Mouse (Mus musculus): ENCODE measurements around the gene Itgad. TPM values are rescaled to one million over a fixed set of nuclear protein-coding genes. Genes with fewer than 3 reads are reported as not detected.
A peak's percentile ranks its signal among the peaks of the same experiment; 100 is the strongest.

Itgad gene
- total and polyA plus RNA-seq, 2 experiments from 2014 or later = 0.25 TPM; not detected in 1

GRCm38 (mm10) chr7:128204179-128204578 lies 50.0 kb downstream of the Itgad start:
- H3K4me2 ChIP-seq (ENCODE audit: low read depth, low read length) = peak overlapping the region; percentile 65

GRCm38 (mm10) chr7:128205695-128206094 lies 51.5 kb downstream of the Itgad start:
- peak overlapping the region; percentile 61 for H3K4me3 ChIP-seq (ENCODE audit: low read depth, low read length)
- H3K9me3 ChIP-seq (replicated peaks; ENCODE audit: control insufficient read depth, low read length) = no peaks in the 10 kb centered on the region
- WGBS = 35% methylated on average over 18 of the region's 18 CpGs
- TF ChIP-seq CTCF (IDR thresholded peaks at IDR 0.05; ENCODE audit: low read depth) (no peak), EP300 (IDR thresholded peaks at IDR 0.05; ENCODE audit: low read depth) (no peak)
- DNase-seq (ENCODE audit: low spot score) = no peak
- ATAC-seq (ENCODE audit: insufficient read depth, low read depth) = peak; percentile 55
- peaks cover 5% of the 10 kb centered on the region; the same call in 1 of the 2 replicates for H3K36me3 ChIP-seq (replicated peaks; ENCODE audit: control insufficient read depth, insufficient read depth, low read length)
- H3K27me3 ChIP-seq (ENCODE audit: control insufficient read depth, insufficient read depth, low read length) = no peaks in the 10 kb centered on the region
- H3K4me1 ChIP-seq (ENCODE audit: control insufficient read depth, insufficient read depth) = 0 out of 2 replicates have a peak, but pooled peaks cover 4% of the 10 kb centered on the region
- peak overlapping the region; percentile 77 for H3K9ac ChIP-seq (replicated peaks; ENCODE audit: low read depth, low read length)
- peak overlapping the region; percentile 65 for H3K4me2 ChIP-seq (ENCODE audit: low read depth, low read length)
- peak overlapping the region; percentile 99 for H3K27ac ChIP-seq (ENCODE audit: low read depth)

More at GRCm38 (mm10) chr7:128204179-128204578, 50.0 kb downstream of the Itgad start:
- Histone ChIP-seq H3K27ac (ENCODE audit: low read depth) (0 out of 2 replicates have a peak overlapping the region, but pooled peaks have one; percentile 99), H3K4me3 (ENCODE audit: low read depth, low read length) (0 out of 2 replicates have a peak overlapping the region, but pooled peaks have one; percentile 61), H3K4me1 (ENCODE audit: control insufficient read depth, insufficient read depth) (0 out of 2 replicates have a peak, but pooled peaks cover 4% of the 10 kb centered on the region), H3K36me3 (replicated peaks; ENCODE audit: control insufficient read depth, insufficient read depth, low read length) (peaks cover 5% of the 10 kb centered on the region; the same call in 1 of the 2 replicates), H3K9me3 (replicated peaks; ENCODE audit: control insufficient read depth, low read length) (no peaks in the 10 kb centered on the region), H3K9ac (replicated peaks; ENCODE audit: low read depth, low read length) (no peak overlapping the region), H3K27me3 (ENCODE audit: control insufficient read depth, insufficient read depth, low read length) (no peaks in the 10 kb centered on the region)
- DNase-seq (ENCODE audit: low spot score) (no peak), ATAC-seq (ENCODE audit: insufficient read depth, low read depth) (no peak)
- TF ChIP-seq CTCF (IDR thresholded peaks at IDR 0.05; ENCODE audit: low read depth) (no peak), EP300 (IDR thresholded peaks at IDR 0.05; ENCODE audit: low read depth) (no peak)
- WGBS = 89% methylated on average over 8 of the region's 8 CpGs

DNA sequence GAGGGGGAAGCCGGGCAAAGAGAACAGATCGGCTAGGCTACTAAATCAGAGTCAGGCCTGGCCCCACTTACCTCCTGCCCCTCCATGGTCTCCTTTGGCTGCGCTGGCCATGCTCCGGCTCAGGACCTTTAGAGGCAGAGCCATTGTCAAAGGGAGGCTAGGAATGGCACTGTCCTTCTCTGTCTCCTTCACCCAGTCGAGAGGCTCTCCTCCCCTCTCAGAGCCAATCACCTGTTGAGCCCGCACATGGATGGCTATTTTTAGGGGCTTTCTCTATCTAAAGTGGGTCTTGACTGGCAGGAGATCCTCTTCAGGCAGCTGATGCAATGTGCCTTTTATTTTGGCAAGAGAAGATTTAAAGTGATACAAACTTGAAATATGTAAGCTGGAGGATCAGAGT lies 52.0 kb downstream of the Itgad start, which contains the start of gene Cox6a2:
Gene Cox6a2 (minus strand): TSS at position 236 of the 400 bp plus-strand sequence.
- ATAC-seq (ENCODE audit: insufficient read depth, low read depth) (peak; percentile 93), DNase-seq (ENCODE audit: low spot score) (peak; percentile 95)
- no peaks in the 10 kb centered on the region for H3K9me3 ChIP-seq (replicated peaks; ENCODE audit: control insufficient read depth, low read length)
- peak within 1 kb of the TSS; percentile 61 for H3K4me3 ChIP-seq (ENCODE audit: low read depth, low read length)
- no peaks in the 10 kb centered on the region for H3K27me3 ChIP-seq (ENCODE audit: control insufficient read depth, insufficient read depth, low read length)
- 26% methylated on average over 6 of the region's 6 CpGs for WGBS
- peak within 1 kb of the TSS; percentile 77 for H3K9ac ChIP-seq (replicated peaks; ENCODE audit: low read depth, low read length)
- peak within 1 kb of the TSS; percentile 99 for H3K27ac ChIP-seq (ENCODE audit: low read depth)
- 0 out of 2 replicates have a peak, but pooled peaks cover 4% of the 10 kb centered on the region for H3K4me1 ChIP-seq (ENCODE audit: control insufficient read depth, insufficient read depth)
- TF ChIP-seq CTCF (IDR thresholded peaks at IDR 0.05; ENCODE audit: low read depth) (no peak), EP300 (IDR thresholded peaks at IDR 0.05; ENCODE audit: low read depth) (peak; percentile 76; the same call in 1 of the 2 replicates)
- H3K4me2 ChIP-seq (ENCODE audit: low read depth, low read length) = peak within 1 kb of the TSS; percentile 65
- H3K36me3 ChIP-seq (replicated peaks; ENCODE audit: control insufficient read depth, insufficient read depth, low read length) = peaks cover 5% of the 10 kb centered on the region; the same call in 1 of the 2 replicates

- H3K27me3 ChIP-seq (ENCODE audit: control insufficient read depth, insufficient read depth, low read length) = no peaks in the 10 kb centered on the region
- no peaks in the 10 kb centered on the region for H3K9me3 ChIP-seq (replicated peaks; ENCODE audit: control insufficient read depth, low read length)
- H3K36me3 ChIP-seq (replicated peaks; ENCODE audit: control insufficient read depth, insufficient read depth, low read length) = peaks cover 5% of the 10 kb centered on the region; the same call in 1 of the 2 replicates
- 0 out of 2 replicates have a peak, but pooled peaks cover 4% of the 10 kb centered on the region for H3K4me1 ChIP-seq (ENCODE audit: control insufficient read depth, insufficient read depth)
- peak; percentile 72 for DNase-seq (ENCODE audit: low spot score)
- no peak overlapping the region for H3K9ac ChIP-seq (replicated peaks; ENCODE audit: low read depth, low read length)
- ATAC-seq (ENCODE audit: insufficient read depth, low read depth) = no peak
- 6% methylated on average over 4 of the region's 4 CpGs for WGBS
- no peak overlapping the region for H3K4me2 ChIP-seq (ENCODE audit: low read depth, low read length)
- no peak overlapping the region for H3K4me3 ChIP-seq (ENCODE audit: low read depth, low read length)
- no peak for TF ChIP-seq EP300 (IDR thresholded peaks at IDR 0.05; ENCODE audit: low read depth)
- TF ChIP-seq CTCF (IDR thresholded peaks at IDR 0.05; ENCODE audit: low read depth) = peak; percentile 95
- H3K27ac ChIP-seq (ENCODE audit: low read depth) = 0 out of 2 replicates have a peak overlapping the region, but pooled peaks have one; percentile 11
These were observed 54.0 kb downstream of the Itgad start for GRCm38 (mm10) chr7:128208187-128208586.

- no peaks in the 10 kb centered on the region for H3K36me3 ChIP-seq (replicated peaks; ENCODE audit: control insufficient read depth, insufficient read depth, low read length)
- DNase-seq (ENCODE audit: low spot score) = no peak
- no peak overlapping the region for H3K27ac ChIP-seq (ENCODE audit: low read depth)
- H3K4me3 ChIP-seq (ENCODE audit: low read depth, low read length) = no peak overlapping the region
- WGBS = 56% methylated on average over 3 of the region's 3 CpGs
- no peak for ATAC-seq (ENCODE audit: insufficient read depth, low read depth)
- no peak overlapping the region for H3K9ac ChIP-seq (replicated peaks; ENCODE audit: low read depth, low read length)
- H3K4me1 ChIP-seq (ENCODE audit: control insufficient read depth, insufficient read depth) = 0 out of 2 replicates have a peak, but pooled peaks cover 4% of the 10 kb centered on the region
- no peaks in the 10 kb centered on the region for H3K27me3 ChIP-seq (ENCODE audit: control insufficient read depth, insufficient read depth, low read length)
- TF ChIP-seq CTCF (IDR thresholded peaks at IDR 0.05; ENCODE audit: low read depth) (no peak), EP300 (IDR thresholded peaks at IDR 0.05; ENCODE audit: low read depth) (no peak)
- no peak overlapping the region for H3K4me2 ChIP-seq (ENCODE audit: low read depth, low read length)
- H3K9me3 ChIP-seq (replicated peaks; ENCODE audit: control insufficient read depth, low read length) = no peaks in the 10 kb centered on the region
These were observed 55.6 kb downstream of the Itgad start for GRCm38 (mm10) chr7:128209826-128210225.

Measured in heart, postnatal 0 days (tissue).